Mouse (Mus musculus) c-Kit-positive CD71-positive TER-119-positive erythroid progenitor cells, embryonic 14.5 days (primary cell): ENCODE measurements around the gene Triobp.
A peak's percentile ranks its signal among the peaks of the same experiment; 100 is the strongest.
"Not testable (repeated sequence)": the region's sequence is repeated elsewhere in the genome, so short reads cannot be mapped to it uniquely, and the experiment has no call there.

Experiments used
- DNase-seq: peaks from one replicate; pipeline ENCODE4 v3.0.0-alpha.2; 2013; ENCODE audit warnings: low spot score

Triobp gene

DNA sequence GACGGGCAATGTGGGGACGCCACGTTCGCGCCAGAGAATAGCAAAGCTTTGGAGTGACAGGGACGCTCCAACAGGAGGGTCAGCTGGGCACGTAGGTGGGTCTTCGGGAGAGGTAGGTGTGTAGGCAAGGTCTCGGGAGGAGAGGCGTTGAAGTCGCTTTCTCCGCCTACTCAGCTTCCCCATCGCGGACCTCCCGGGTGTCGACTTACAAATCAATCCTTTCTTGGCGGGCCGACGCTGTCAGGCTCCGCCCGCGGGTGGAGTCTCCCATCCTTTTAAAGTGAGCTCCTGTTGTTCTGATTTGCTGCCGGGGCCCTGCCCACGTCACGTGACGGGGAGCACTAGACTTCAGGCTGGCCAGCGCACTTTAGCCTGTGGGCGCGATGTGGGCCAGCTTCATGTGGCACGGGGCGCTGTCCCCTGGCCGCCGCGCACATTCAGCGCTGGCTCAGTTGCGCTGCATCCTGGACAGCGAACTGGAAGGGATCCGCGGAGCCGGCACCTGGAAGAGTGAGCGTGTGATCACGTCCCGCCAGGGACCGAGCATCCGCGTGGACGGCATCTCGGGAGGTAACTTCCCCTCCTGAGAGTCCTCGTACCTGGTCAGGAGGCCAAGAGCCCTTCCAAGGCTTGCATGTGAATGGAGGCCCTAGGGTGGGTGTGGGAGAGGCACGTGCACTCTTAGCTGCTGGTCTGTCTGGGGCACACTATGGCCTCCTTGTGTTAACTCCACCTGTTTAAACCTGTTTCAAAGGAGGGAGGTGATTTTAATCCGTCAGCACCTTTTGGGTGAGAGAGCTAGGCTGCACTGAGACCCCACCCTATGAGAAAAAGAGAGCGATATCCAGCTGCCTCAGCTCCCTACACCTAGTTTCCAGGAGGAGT lies 83.3 kb downstream of the Triobp start:
- DNase-seq, result peak; percentile 76

DNA sequence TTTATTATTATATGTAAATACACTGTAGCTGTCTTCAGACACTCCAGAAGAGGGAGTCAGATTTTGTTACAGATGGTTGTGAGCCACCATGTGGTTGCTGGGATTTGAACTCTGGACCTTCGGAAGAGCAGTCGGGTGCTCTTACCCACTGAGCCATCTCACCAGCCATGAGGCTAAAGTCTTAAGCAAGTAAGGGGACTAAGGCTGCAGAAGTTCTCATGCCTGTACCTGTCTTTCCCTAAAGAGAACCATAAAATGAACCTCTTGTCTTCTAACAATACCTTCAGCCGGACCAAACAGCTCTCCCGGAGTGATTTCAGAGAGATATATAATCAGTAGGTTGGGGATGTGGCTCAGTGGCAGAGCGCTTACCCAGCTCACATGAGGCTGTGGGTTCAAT lies 84.4 kb downstream of the Triobp start:
- DNase-seq, result not testable (repeated sequence)

DNA sequence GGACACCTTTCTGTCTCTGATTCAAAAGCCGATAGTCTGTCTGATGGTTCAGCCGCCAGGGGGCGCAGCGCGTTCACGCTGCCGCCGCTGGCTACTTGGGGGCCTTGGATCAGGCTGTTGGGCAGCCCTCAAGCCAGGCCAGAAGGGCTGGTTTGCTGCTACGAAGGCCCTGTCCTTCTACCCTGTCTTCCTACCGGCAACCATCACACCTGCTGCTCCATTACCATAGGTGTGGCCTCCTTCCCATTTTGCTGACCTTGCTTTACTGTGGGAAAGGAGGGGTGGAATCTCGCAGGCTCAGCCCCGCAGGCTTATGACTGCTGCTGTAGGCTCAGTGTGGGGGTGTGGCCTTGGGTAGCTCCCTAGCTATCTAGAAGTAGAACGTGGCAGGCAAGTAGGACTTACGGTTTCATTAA lies 90.4 kb downstream of the Triobp start:
- DNase-seq, result peak; percentile 76

DNA sequence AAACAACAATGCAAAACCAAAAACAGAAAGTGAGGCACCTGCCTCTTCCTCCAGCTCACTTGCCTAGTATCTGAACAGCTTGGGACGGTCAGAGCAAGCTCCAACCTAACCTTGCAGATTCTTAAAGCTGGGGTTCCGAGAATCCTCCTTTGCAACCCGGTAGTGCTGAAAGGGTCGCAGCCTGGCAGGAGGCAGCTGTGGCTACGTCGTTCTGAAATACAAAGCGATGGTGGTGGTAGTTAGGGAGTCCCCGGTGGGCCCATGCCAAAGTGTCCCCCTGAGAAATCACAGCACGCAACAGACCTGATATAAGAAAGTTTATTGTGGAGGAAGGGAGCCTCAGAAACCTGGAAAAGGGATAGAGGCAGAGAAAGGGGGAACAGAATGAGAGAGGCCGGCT lies 90.8 kb downstream of the Triobp start:
- no peak for DNase-seq

DNA sequence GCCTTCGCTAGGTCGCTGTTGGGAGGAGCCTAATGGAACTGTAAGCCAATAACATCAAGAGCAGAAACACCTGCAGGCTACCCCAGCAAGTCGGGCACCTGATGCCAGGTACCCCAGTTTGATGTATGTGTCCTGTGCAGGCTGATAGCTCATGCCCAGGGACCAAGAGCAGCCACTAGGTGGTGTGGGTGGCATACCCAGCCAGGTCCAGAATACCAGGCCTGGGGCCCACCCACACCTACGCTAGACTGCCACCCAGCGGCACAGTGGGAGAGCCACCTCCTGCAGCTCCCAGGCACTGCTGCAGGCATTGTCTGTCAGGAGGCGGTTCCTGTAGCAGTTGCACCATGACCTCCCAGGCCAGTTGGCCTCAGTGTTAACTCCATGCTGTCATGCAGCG lies 91.3 kb downstream of the Triobp start:
- peak; percentile 84 for DNase-seq

DNA sequence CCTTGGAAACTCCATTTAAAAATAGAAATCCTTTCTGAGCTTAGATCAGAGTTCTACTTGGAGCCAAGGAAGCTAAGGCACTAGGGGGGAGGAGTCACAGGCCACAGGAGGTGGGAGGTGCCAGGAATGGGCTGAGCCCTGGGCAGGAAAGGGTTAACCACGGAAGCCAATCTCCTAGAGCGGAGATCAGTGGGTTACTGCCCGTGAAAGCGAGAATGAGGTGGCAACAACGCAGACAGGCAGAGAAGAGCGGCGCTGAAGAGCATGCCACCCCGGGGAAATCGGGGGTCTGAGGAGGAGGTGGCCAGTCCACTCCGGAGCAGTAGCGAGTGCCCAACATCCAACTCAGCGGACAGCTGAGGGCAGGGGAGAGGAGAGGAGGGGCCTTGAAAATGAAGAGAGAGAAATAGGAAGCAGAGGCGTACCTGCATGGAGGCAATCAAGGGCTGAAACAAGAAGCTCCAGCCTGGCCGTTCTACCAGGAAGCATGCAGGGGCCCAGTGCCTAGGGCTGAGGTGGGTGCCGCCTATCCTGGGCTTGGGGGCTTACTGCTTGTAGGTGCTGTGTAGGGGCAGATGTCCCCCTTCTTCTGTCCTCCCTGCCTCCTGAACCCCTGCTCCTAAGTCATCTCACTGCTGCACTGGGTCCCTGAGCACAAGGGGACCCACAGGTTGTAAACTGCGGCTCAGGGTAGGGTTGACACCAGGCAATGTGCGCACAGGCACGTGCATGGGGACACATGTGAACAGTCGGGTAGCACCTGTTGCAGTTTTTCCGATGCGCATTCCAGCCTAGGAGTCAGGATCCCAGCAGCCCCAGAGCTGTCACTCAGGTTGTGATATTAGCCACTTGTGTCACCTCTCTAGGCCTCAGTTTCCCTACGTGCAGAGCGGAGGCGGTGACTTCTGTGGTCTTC lies 93.2 kb downstream of the Triobp start:
- no peak for DNase-seq

DNA sequence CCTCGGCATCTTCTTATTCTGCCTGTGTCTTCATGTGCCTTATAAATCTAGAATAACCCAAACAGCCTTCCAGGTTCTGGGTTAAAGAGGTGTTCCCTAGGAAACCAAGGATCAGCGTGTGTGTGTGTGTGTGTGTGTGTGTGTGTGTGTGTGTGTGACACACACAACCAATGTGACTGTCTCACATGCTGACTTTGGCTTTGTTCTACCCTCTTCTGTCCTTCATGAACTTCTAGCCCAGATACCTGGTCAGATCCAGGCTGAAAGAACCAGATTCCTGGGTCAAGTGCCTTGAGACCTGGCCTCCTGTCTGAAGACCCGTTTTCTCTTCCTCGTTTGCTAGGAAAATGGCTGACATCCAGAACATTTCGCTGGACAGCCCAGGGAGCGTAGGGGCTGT lies 94.1 kb downstream of the Triobp start, which contains the start of gene Galr3:
Gene Galr3 (plus strand): TSS at position 301 of the 400 bp plus-strand sequence.
- no peak for DNase-seq

DNA sequence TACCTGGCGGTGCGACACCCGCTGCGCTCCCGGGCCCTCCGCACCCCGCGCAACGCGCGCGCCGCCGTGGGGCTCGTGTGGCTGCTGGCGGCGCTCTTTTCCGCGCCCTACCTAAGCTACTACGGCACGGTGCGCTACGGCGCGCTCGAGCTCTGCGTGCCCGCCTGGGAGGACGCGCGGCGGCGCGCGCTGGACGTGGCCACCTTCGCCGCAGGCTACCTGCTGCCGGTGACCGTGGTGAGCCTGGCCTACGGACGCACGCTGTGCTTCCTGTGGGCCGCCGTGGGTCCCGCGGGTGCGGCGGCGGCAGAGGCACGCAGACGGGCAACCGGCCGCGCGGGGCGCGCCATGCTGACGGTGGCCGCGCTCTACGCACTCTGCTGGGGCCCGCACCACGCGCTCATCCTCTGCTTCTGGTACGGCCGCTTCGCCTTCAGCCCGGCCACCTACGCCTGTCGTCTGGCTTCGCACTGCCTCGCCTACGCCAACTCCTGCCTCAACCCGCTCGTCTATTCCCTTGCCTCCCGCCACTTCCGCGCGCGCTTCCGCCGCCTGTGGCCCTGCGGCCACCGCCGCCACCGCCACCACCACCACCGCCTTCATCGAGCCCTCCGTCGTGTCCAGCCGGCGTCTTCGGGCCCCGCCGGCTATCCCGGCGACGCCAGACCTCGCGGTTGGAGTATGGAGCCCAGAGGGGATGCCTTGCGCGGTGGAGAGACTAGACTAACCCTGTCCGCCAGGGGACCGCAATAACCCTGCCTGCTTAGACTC lies 95.4 kb downstream of the Triobp start:
- DNase-seq, result no peak

DNA sequence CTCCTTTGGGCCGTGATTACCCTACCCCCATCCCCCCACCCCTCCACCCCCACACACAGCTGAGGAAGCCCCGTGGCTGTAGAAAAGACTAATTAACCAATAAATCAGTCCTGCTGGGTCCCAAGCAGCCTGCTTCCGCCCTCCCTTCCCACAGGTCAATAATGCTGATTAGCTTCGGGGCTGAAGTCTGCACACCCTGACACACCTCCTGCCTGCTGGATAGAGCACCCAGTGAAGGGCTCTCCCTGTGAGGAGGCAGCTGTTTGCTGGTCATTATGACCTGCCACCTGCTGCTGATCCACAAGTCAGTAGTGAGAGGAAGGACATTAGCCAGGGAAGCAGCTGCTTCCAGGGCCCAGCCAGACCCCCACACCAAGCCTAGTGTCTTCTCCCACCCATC lies 97.3 kb downstream of the Triobp start:
- no peak for DNase-seq

DNA sequence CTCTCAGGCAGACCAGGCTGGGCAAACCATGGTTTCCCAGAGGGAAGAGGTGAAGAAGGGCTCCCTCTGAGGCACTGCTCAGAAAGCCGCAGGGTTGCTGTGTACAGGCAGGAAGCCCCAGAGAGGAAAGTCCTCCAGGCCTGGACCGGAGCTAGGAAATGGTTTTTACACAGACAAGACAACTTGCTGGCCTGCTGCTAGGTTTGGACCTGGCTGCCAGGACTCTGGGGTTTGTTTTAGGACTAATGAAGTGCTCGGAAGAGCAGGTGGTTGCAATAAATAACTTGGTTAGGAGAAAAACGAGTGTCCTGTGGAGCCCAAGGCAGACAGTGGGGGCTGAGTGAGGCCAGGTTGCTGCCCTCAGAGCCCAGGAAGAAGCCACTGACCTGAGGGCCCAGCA lies 100.7 kb downstream of the Triobp start:
- DNase-seq, result no peak

DNA sequence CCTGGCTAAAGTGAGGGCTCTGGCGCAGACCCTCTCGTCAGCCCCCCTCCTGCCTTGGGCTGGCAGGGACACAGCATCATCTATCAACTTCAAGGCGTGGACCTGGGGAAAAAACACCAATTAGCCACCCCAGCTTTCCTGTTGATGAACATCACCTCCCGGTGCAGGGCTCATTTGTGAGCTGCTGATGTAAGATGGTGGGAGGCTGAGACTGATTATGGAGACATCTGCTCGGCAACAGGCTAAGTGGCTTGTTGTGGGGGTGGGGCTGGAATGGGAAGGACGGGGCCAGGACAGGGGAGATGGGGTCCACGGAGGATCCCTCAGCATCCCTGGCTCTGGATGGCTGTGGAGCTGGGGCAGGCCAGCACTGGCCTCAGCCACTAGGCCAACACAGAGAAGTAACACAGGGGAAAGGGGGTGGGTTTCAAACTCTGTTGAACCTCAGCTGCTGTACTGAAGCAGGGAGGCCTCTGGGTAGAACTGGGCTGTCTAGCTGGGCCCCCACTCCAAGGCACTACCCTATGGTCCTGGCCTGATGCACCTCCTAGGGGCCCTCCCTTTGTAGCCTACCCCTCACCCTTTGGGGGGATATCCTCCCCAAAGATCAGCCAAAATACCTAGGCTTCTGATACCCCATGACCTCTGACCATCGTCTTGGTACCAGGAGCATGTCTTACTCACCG lies 102.8 kb downstream of the Triobp start:
- no peak for DNase-seq

DNA sequence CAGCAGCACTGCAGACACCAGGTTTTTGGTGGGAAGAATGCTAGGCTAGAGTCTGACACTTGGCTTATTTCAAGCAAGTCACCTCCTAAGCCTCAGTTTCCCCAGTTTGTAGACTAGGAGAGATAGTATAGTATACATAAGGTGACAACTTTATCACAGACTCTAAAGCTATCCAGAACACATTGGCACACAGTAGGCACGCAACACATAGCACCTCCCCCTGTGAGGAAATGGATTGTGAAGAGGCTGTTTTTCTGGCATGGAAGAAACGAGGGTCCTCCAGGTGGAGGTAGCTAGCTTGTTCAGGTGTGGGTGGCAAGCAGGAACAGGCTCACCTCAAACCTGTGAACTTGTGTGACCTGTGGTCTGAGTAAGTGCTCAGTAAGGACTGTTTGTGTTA lies 103.4 kb downstream of the Triobp start:
- DNase-seq, result no peak

DNA sequence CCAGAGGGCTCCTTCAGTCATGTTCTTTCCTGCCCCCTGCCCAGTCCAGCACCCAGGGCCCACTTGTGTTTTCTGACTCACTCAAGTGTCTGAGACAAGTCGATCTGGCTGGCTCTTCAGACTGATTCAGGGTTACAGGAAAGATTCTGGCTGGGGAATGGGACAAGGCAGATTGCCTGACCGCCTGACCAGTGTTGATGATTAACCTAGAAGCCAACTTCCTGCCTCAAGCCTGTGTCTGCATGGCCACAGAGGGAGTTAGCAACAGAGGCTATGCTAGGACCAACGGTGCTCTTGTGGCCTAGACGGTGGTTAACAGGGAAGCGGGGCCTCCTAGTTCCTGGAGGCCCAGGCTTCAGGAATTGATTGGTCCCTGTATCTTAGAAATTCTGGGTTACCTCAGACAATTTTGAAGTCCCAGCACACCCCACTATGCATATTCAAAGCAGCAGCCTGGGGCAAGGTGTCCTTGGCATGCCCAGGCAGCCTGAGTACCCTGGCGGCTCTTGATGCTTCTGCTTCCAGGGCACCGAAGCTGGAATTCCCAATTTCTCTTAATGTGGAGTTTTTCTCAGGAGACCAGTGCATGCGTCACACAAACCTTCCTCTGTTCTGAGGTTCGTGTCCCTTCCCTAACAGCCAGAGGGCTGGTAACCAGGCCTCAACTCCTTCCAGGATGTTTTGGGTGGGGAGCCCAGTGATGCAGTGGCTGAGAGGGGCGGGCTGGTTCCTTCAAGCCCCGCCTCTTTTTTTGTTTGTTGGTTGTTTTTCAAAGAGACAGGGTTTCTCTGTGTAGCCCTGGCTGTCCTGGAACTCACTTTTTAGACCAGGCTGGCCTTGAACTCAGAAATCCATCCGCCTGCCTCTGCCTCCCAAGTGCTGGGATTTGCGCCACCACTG lies 104.2 kb downstream of the Triobp start:
- no peak for DNase-seq

DNA sequence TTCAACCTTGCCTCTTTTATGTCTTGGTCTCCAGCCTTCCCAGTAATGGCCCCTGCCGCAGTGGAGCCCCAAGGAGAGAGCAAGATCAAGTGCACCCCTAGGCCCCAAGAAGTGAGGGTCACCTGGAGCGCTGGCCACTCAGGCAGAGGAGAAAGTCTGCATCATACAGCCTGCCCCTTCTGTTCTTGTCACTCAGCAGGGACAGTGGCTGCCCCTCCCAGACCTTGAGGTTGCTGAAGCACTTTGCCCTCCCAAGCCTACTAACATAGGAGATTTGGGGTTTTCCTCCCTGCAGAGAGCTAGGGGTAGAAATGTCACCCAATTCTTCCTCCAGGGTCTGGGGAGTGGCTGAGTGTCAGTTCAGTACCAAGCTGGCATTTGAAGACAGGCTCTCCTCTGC lies 104.8 kb downstream of the Triobp start:
- no peak for DNase-seq
